Mouse (Mus musculus) MEL (cell line): ENCODE results near the gene Tfpi2. TPM values are rescaled to one million over a fixed set of nuclear protein-coding genes. Genes with fewer than 3 reads are reported as not detected.

ENCODE experiments used
- DNase-seq: peaks from one replicate; pipeline ENCODE4 v3.0.0; 2011; ENCODE audit warnings: low read depth, low spot score
- H3K27ac ChIP-seq: 2 replicates; pipeline ENCODE4 v1.5.1; 2012; ENCODE audit warnings: low read depth, mild to moderate bottlenecking, control low read depth, low read length, moderate library complexity; ENCODE audit not compliant: control insufficient read depth
- H3K27me3 ChIP-seq, 2 experiments: fragments of 150-350 bp in 1 of 2; sonication (generic) in 1 of 2; 2 replicates each; pipeline ENCODE4 v1.6.1; 2012; ENCODE audit warnings: low read length in 2 of 2, mild to moderate bottlenecking in 2 of 2, improper control_type of control experiment in 1 of 2, moderate library complexity in 1 of 2; ENCODE audit not compliant: insufficient read depth in 2 of 2, control insufficient read depth in 1 of 2
- H3K36me3 ChIP-seq, 2 experiments: 2 replicates each; pipeline ENCODE4 v1.6.1; 2012 to 2014; ENCODE audit warnings: low read length in 2 of 2, improper control_type of control experiment in 1 of 2, inconsistent platforms in 1 of 2, mild to moderate bottlenecking in 1 of 2; ENCODE audit not compliant: insufficient read depth in 2 of 2, control insufficient read depth in 1 of 2
- H3K4me1 ChIP-seq, 2 experiments: fragments of 150-350 bp in 1 of 2; sonication (generic) in 1 of 2; 2 replicates each; pipeline ENCODE4 v1.6.1; 2012; ENCODE audit warnings: low read length in 2 of 2, improper control_type of control experiment in 1 of 2, mild to moderate bottlenecking in 1 of 2; ENCODE audit not compliant: insufficient read depth in 2 of 2, control insufficient read depth in 1 of 2
- H3K4me3 ChIP-seq, 2 experiments: fragments of 150-350 bp in 1 of 2; sonication (generic) in 1 of 2; 2 replicates each; pipeline ENCODE4 v1.5.1; 2012; ENCODE audit warnings: low read depth in 2 of 2, low read length in 2 of 2, mild to moderate bottlenecking in 2 of 2, moderate library complexity in 2 of 2, control low read depth in 1 of 2, improper control_type of control experiment in 1 of 2; ENCODE audit not compliant: control insufficient read depth in 1 of 2, insufficient read depth in 1 of 2
- H3K79me2 ChIP-seq: 2 replicates; pipeline ENCODE4 v1.6.1; 2012; ENCODE audit warnings: mild to moderate bottlenecking, low read length, moderate library complexity; ENCODE audit not compliant: control insufficient read depth, poor library complexity, insufficient read depth
- H3K9ac ChIP-seq: 2 replicates; pipeline ENCODE4 v1.6.1; 2012; ENCODE audit warnings: low read depth, mild to moderate bottlenecking, control low read depth, low read length, moderate library complexity; ENCODE audit not compliant: control insufficient read depth, poor library complexity, severe bottlenecking
- H3K9me3 ChIP-seq: fragments of 150-350 bp; sonication (generic); replicated peaks from 2 replicates; pipeline ENCODE4 v1.6.1; 2012; ENCODE audit warnings: mild to moderate bottlenecking, low read length, improper control_type of control experiment, moderate library complexity; ENCODE audit not compliant: insufficient read depth
- BHLHE40 ChIP-seq: IDR thresholded peaks from 2 replicates; pipeline ENCODE4 v1.6.1; 2012; ENCODE audit warnings: low read depth, mild to moderate bottlenecking, inconsistent platforms, low read length, improper control_type of control experiment, borderline replicate concordance
- CHD1 ChIP-seq: IDR thresholded peaks from 2 replicates; pipeline ENCODE4 v1.6.1; 2012; ENCODE audit warnings: low read depth, mild to moderate bottlenecking, inconsistent platforms, low read length, improper control_type of control experiment
- CHD2 ChIP-seq: IDR thresholded peaks from 2 replicates; pipeline ENCODE4 v1.6.1; 2011; ENCODE audit warnings: low read length, improper control_type of control experiment
- CTCF ChIP-seq, 3 experiments: IDR thresholded peaks in 2 of 3; conservative IDR thresholded peaks in 1 of 3; 2 replicates each; pipeline ENCODE4 v1.5.1; 2011 to 2012; ENCODE audit warnings: low read length in 3 of 3, low read depth in 2 of 3, mild to moderate bottlenecking in 2 of 3, improper control_type of control experiment in 1 of 3, inconsistent platforms in 1 of 3, mixed read lengths in 1 of 3, moderate library complexity in 1 of 3; ENCODE audit not compliant: control insufficient read depth in 1 of 3, insufficient read depth in 1 of 3, poor library complexity in 1 of 3, severe bottlenecking in 1 of 3
- ELF1 ChIP-seq: IDR thresholded peaks from 2 replicates; pipeline ENCODE4 v1.6.1; 2014; ENCODE audit warnings: low read depth, mild to moderate bottlenecking, inconsistent platforms, low read length, improper control_type of control experiment, moderate library complexity
- ETS1 ChIP-seq: IDR thresholded peaks from 2 replicates; pipeline ENCODE4 v1.6.1; 2012; ENCODE audit warnings: low read depth, mild to moderate bottlenecking, inconsistent platforms, low read length, improper control_type of control experiment, moderate library complexity
- GABPA ChIP-seq: IDR thresholded peaks from 2 replicates; pipeline ENCODE4 v1.6.1; 2012; ENCODE audit warnings: low read depth, mild to moderate bottlenecking, inconsistent platforms, low read length, improper control_type of control experiment, moderate library complexity
- GATA1 ChIP-seq: IDR thresholded peaks from 2 replicates; pipeline ENCODE4 v1.6.1; 2011; ENCODE audit warnings: low read depth, low read length, improper control_type of control experiment
- JUND ChIP-seq: IDR thresholded peaks from 2 replicates; pipeline ENCODE4 v1.6.1; 2011; ENCODE audit warnings: low read depth, mild to moderate bottlenecking, improper control_type of control experiment, low read length
- MAFK ChIP-seq: IDR thresholded peaks from 2 replicates; pipeline ENCODE4 v1.6.1; 2011; ENCODE audit warnings: low read depth, mild to moderate bottlenecking, low read length, improper control_type of control experiment, borderline replicate concordance
- MAZ ChIP-seq: IDR thresholded peaks from 2 replicates; pipeline ENCODE4 v1.6.1; 2012; ENCODE audit warnings: low read depth, mild to moderate bottlenecking, inconsistent platforms, low read length, improper control_type of control experiment
- MEF2A ChIP-seq: IDR thresholded peaks from 2 replicates; pipeline ENCODE4 v1.6.1; 2014; ENCODE audit warnings: low read depth, mild to moderate bottlenecking, inconsistent platforms, low read length, improper control_type of control experiment; ENCODE audit not compliant: poor library complexity, insufficient replicate concordance, severe bottlenecking; ENCODE audit errors: extremely low read depth
- MXI1 ChIP-seq: IDR thresholded peaks from 2 replicates; pipeline ENCODE4 v1.6.1; 2011; ENCODE audit warnings: mild to moderate bottlenecking, low read depth, low read length, improper control_type of control experiment
- MYC ChIP-seq: IDR thresholded peaks from 2 replicates; pipeline ENCODE4 v1.6.1; 2011; ENCODE audit warnings: low read depth, mild to moderate bottlenecking, low read length, improper control_type of control experiment, moderate library complexity
- NELFE ChIP-seq: IDR thresholded peaks from 2 replicates; pipeline ENCODE4 v1.6.1; 2011; ENCODE audit warnings: low read depth, low read length, improper control_type of control experiment
- NRF1 ChIP-seq: IDR thresholded peaks from 2 replicates; pipeline ENCODE4 v1.6.1; 2014; ENCODE audit warnings: low read depth, mild to moderate bottlenecking, inconsistent platforms, low read length, improper control_type of control experiment, moderate library complexity; ENCODE audit not compliant: poor library complexity, insufficient read depth, severe bottlenecking
- POLR2A ChIP-seq, 2 experiments: IDR thresholded peaks; 2 replicates each; pipeline ENCODE4 v1.6.1; 2011 to 2012; ENCODE audit warnings: low read length in 2 of 2, mild to moderate bottlenecking in 2 of 2, control low read depth in 1 of 2, improper control_type of control experiment in 1 of 2, low read depth in 1 of 2, moderate library complexity in 1 of 2; ENCODE audit not compliant: control insufficient read depth in 1 of 2, insufficient read depth in 1 of 2, poor library complexity in 1 of 2
- POLR2AphosphoS2 ChIP-seq: IDR thresholded peaks from 2 replicates; pipeline ENCODE4 v1.6.1; 2011; ENCODE audit warnings: low read length, improper control_type of control experiment
- RAD21 ChIP-seq: IDR thresholded peaks from 2 replicates; pipeline ENCODE4 v1.6.1; 2011; ENCODE audit warnings: mild to moderate bottlenecking, low read depth, low read length, improper control_type of control experiment
- SIN3A ChIP-seq: IDR thresholded peaks from 2 replicates; pipeline ENCODE4 v1.6.1; 2012; ENCODE audit warnings: low read length, improper control_type of control experiment, inconsistent platforms
- SMC3 ChIP-seq: IDR thresholded peaks from 2 replicates; pipeline ENCODE4 v1.6.1; 2011; ENCODE audit warnings: low read depth, low read length, improper control_type of control experiment
- TAL1 ChIP-seq: IDR thresholded peaks from 2 replicates; pipeline ENCODE4 v1.6.1; 2012; ENCODE audit warnings: mild to moderate bottlenecking, inconsistent platforms, low read length, moderate library complexity, mixed read lengths
- TBP ChIP-seq: IDR thresholded peaks from 2 replicates; pipeline ENCODE4 v1.8.0; 2011; ENCODE audit warnings: low read depth, low read length, improper control_type of control experiment
- ZKSCAN1 ChIP-seq: IDR thresholded peaks from 2 replicates; pipeline ENCODE4 v1.6.1; 2012; ENCODE audit warnings: low read depth, mild to moderate bottlenecking, inconsistent platforms, low read length, improper control_type of control experiment, moderate library complexity
- ZNF384 ChIP-seq: IDR thresholded peaks from 2 replicates; pipeline ENCODE4 v1.6.1; 2012; ENCODE audit warnings: low read depth, mild to moderate bottlenecking, inconsistent platforms, low read length, improper control_type of control experiment
- polyA plus RNA-seq, 2 experiments: library from polyadenylated mRNA; stranded (reverse) in 1 of 2; unstranded in 1 of 2; fragments of >175 nt in 1 of 2; fragments of >200 nt in 1 of 2; gene quantifications; 2 replicates each; pipeline versions ENCODE4 v1.2.1 to v1.2.4; 2012; ENCODE audit warnings: low replicate concordance in 2 of 2, low read depth in 1 of 2; ENCODE audit not compliant: insufficient read length in 2 of 2, insufficient read depth in 1 of 2, missing spikeins in 1 of 2
- total RNA-seq: library from RNA; depleted of rRNA; stranded (reverse); fragments of 300-350 nt; gene quantifications from 2 replicates; pipeline ENCODE4 v1.2.3, GENCODE M21; 2012

Tfpi2 gene
- total and polyA plus RNA-seq, 3 experiments, result not detected

- no peak for DNase-seq
- Histone ChIP-seq H3K36me3 (no peaks in the 10 kb centered on the region), H3K4me1 (no peaks in the 10 kb centered on the region), H3K79me2 (no peaks in the 10 kb centered on the region), H3K9me3 (no peaks in the 10 kb centered on the region), H3K4me3 (no peak overlapping the region), H3K27me3 (no peaks in the 10 kb centered on the region; a peak in 1 of 4 replicates), H3K9ac (no peak overlapping the region), H3K27ac (no peak overlapping the region)
- TF ChIP-seq ZKSCAN1 (no peak), ELF1 (no peak), RAD21 (no peak), CHD1 (no peak), MYC (no peak), ETS1 (no peak), ZNF384 (no peak), TBP (no peak), CHD2 (no peak), POLR2AphosphoS2 (no peak), CTCF (IDR thresholded peaks at IDR 0.05 in 2 of 3, conservative IDR thresholded peaks at IDR 0.05 in 1 of 3; ENCODE audit: control insufficient read depth in 1 of 3, insufficient read depth in 1 of 3, low read depth in 2 of 3, low read length in 3 of 3, poor library complexity in 1 of 3, severe bottlenecking in 1 of 3) (no peak)
These were observed 20.8 kb upstream of the Tfpi2 start for GRCm38 (mm10) chr6:4009548-4009947.

DNA sequence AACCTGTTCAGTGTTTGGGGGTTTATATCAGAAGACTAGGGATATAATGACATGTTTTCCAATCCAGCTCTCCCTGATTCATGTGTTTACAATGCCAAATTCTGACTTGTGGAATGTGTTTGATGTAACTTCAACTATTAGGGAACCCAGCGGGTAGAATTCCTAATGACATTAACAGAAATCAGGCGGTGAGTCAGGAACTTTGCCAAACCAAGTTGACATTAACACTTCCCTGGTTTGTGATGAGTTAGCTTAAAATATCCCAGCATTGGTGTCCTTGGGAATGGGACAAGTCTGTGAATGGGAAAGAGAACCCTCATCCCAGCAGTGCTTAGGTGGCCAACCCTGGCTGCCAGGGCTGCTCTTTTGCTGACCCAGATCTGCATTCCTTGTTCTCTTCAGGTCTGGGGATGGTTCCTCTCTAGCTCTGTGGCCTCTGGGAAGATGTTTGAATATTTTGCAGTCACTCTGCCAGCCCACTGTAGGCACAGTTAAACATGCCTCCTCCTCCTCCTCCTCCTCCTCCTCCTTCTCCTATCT is 19.9 kb upstream of the Tfpi2 start:
- DNase-seq, result no peak
- no peak overlapping the region for H3K9ac ChIP-seq
- no peak overlapping the region for H3K4me3 ChIP-seq
- no peaks in the 10 kb centered on the region for H3K9me3 ChIP-seq
- no peaks in the 10 kb centered on the region; a peak in 1 of 4 replicates for H3K27me3 ChIP-seq
- no peak for TF ChIP-seq RAD21
- TF ChIP-seq POLR2A (IDR thresholded peaks at IDR 0.05; ENCODE audit: control insufficient read depth in 1 of 2, insufficient read depth in 1 of 2, low read depth in 1 of 2, low read length in 2 of 2, poor library complexity in 1 of 2), result no peak
- no peak for TF ChIP-seq MEF2A
- TF ChIP-seq GATA1, result no peak
- TF ChIP-seq TBP, result no peak
- TF ChIP-seq ETS1, result no peak
- no peak for TF ChIP-seq SIN3A
- no peak for TF ChIP-seq CHD1
- no peaks in the 10 kb centered on the region for H3K79me2 ChIP-seq
- H3K36me3 ChIP-seq, result no peaks in the 10 kb centered on the region
- no peak overlapping the region for H3K27ac ChIP-seq
- H3K4me1 ChIP-seq, result no peaks in the 10 kb centered on the region

- no peak overlapping the region for H3K9ac ChIP-seq
- DNase-seq, result no peak
- TF ChIP-seq BHLHE40, result no peak
- TF ChIP-seq CHD2, result no peak
- TF ChIP-seq SIN3A, result no peak
- no peak for TF ChIP-seq ELF1
- no peak for TF ChIP-seq JUND
- no peak for TF ChIP-seq GABPA
- no peak for TF ChIP-seq POLR2AphosphoS2
- no peak for TF ChIP-seq MAFK
- TF ChIP-seq MAZ, result no peak
- TF ChIP-seq SMC3, result no peak
- no peak for TF ChIP-seq CHD1
- no peak for TF ChIP-seq TAL1
- TF ChIP-seq MXI1, result no peak
- TF ChIP-seq ZNF384, result no peak
- TF ChIP-seq NRF1, result no peak
- TF ChIP-seq NELFE, result no peak
- no peaks in the 10 kb centered on the region for H3K4me1 ChIP-seq
- H3K4me3 ChIP-seq, result no peak overlapping the region
- no peak overlapping the region for H3K27ac ChIP-seq
- no peaks in the 10 kb centered on the region for H3K36me3 ChIP-seq
- H3K9me3 ChIP-seq, result no peaks in the 10 kb centered on the region
- H3K79me2 ChIP-seq, result no peaks in the 10 kb centered on the region
- peaks cover 0 to 2% of the 10 kb centered on the region in 2 experiments; a peak in 2 of 4 replicates for H3K27me3 ChIP-seq
These were observed 16.1 kb upstream of the Tfpi2 start for GRCm38 (mm10) chr6:4004808-4005207.
